Mouse (Mus musculus) cerebellum, postnatal 25 days (tissue): ENCODE data around the gene Kiss1r.

Source experiments
- DNase-seq, 2 experiments: peaks; one replicate each; pipeline ENCODE4 v3.0.0; 2021; ENCODE audit warnings: mixed read lengths in 2 of 2

Gene Kiss1r

DNA sequence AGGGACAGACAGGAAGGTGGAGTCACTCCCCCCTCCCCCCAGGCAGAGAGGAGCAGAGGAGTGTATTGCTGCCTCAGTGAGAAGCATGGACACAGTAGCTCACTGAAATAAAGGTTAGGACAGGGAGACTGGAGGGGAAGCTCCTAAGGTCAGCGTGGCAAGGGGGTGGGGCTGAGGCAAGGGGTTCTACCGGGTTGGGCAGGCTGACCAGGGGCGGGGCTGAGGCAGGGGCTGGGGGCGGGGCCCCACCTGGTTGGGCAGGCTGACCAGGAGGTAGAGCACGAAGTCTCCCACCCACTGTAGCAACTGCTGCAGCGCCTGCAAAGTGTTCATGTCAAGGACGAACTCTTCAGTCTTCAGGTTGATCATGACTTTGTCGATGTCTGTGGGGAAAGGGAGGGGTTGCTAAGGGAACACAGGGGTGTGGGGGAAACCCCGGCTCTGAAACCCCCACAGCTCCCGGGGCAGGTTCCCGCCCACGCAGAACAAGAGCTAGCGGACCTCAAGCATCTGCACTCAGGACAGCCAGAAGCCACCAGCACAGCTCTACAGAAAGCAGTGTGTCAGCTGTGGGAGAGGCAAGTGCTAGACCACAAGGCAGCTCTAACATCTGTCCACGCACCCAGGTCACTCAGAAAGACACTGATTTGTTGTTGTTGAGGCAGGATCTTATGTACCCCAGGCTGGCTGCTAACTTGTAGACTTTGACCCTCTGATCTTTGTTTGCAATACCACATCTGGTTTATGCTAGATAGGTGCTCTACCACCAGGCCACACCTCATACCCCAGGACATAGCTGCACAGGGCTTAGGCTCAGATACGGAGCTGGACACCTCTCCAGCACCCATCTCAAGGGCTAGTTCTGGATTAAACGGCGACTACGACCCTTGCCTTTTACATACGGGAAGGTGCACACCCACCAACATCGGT is 19.2 kb upstream of the Kiss1r start:
- peak in 1 of 2 experiments; percentile 11 for DNase-seq

DNA sequence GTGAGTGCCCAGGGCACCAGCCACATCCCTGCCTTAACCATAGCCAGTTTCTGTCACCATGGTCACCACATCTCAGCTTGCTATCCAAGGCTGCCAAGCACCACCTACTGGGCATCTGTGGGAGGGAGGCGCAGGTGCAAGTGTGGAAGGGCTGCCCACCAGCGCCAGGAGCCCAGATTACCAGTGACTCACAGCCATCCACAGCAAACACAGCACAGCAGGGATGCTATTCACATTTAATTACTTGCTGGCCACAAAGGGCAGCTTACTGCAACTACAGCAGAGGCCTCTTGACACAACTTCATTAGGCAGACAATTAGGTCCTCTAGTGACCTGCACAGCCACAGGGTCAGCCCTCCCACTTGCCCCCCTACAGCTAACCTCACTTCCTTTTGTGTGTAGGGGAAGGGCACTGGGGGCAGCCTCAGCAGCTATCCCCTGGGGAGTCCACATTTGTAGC is 15.8 kb upstream of the Kiss1r start:
- no peak for DNase-seq

DNA sequence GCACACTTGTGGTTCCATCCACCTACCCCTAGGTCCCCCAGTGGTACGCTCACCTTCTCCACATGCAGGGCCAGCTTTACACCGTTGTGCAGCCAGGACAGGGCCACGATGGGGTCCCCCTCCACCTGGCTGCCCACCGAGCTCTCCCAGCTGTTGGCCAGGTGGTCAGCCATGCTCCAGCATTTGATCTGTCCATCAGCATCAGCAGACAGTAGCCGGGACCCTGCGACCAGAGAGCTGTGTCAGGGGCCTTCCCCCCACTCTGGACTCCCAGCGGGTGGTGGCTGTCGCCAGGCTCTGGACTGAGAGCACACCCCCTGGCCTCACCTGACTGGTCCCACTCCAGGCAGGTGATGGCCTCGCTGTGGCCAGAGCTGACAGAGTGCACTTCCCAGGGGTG is 10.1 kb upstream of the Kiss1r start:
- DNase-seq: peak in 1 of 2 experiments; percentile 25

DNA sequence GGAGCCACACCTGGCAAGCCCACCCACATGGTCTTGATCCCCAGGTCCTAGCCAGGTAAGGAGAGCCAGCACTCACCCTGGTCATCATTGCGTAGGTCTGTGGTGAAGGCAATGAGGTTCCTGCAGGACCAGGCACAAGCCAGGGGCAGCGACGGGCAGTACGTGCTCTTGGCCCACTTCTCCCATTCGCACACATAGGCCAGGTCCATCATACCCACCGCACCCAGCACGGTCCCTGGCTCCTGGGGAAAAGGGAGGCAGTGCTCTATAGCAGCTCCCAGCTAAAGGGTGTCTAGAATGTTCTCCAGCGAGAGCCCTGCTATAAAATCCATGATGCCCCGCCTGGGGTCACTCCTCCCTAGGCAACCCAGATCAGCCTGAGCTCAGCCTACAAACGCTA is 9.4 kb upstream of the Kiss1r start:
- DNase-seq: peak in 1 of 2 experiments; percentile 24

DNA sequence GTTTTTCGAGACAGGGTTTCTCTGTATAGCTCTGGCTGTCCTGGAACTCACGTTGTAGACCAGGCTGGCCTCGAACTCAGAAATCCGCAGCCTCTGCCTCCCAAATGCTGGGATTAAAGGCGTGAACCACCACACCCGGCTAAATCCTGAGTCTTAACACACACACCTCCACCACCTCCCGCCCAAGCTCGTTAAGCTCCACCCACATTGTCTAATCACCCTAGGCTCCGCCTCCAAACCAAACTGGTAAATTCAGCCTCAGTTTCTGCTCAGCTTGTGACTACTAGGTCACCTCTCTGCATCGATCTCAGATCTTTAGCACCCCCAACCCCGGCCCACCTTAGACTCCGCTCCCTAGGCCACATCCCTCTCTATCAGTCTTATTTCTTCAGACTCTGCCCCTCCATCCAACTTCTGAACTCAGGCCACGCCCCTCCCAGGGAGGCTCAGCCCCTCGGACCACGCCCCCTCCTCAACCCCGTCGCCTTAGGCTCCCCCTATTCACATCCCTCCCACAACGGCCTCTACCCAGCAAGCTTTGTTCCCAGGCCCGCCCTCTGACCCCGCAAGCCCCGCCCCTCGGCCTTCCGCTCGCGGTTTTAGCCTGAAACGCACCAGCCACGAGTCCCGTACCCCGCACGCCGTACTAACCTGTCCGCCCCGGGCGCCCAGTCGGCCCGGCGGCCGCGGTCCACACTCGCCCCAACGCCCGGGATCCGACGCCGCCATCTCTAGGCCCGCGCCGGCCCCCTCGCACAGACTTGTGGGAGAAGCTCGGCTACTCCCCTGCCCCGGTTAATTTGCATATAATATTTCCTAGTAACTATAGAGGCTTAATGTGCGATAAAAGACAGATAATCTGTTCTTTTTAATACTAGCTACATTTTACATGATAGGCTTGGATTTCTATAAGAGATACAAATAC is 8.3 kb upstream of the Kiss1r start, which contains the start of gene Med16:
Gene Med16 (minus strand): TSS at position 757 of the 925 bp plus-strand sequence.
- DNase-seq: peak; percentile 96 to 97

DNA sequence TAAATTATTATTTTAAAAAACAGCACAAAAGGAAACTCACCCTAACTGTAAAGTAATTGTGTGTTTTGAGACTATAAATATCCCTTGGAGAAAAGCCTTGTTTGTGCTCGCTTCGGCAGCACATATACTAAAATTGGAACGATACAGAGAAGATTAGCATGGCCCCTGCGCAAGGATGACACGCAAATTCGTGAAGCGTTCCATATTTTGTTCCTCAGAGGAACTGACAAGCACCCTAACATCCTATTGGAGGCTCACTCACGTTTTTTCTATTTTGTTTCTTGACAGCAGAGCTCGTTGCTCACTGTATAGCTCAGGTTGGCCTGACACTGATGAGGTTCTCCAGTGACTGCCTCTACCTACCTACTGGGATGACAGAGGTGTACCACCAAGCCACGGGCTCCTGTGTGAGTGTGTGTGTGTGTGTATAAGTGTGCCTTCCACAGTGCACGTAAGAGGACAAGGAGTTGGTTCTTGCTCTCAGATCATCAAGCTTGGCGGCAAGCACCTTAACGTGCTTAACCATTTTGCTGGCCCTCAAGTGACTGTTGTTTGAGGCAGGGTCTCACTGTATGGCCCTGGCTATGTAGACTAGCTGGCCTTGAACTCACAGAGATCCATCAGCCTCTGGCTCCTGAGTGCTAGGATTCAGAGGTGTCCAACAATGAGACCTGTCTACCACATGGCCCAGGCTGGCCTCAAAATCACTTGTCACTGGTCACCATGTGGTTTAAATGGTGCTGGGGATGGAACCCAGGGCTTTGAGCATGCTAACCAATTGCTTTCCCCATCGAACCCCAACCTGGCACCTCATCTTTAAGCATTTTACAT is 7.5 kb upstream of the Kiss1r start:
- peak; percentile 40 to 65 for DNase-seq

DNA sequence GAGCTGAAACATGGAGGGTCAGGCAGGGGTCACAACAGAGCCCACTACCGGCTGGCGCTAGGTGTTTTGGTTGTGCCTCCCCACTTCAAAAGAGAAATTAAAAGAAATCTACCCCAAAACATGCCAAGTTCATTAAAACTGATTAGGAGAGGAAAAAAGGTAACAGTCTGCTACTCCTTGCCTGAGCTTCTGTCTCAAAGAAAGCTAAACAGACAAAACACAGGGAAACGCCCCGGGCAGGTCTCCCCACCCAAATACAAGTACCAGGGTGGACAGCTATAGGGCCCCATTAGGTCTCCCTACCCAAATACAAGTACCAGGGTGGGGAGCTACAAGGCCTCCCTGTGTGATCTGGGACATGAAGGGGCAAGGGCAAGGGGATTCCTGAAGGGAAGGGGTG is 6.2 kb upstream of the Kiss1r start, which contains the start of gene Gm26602:
Gene Gm26602 (plus strand): TSS at position 301 of the 400 bp plus-strand sequence.
- no peak for DNase-seq

DNA sequence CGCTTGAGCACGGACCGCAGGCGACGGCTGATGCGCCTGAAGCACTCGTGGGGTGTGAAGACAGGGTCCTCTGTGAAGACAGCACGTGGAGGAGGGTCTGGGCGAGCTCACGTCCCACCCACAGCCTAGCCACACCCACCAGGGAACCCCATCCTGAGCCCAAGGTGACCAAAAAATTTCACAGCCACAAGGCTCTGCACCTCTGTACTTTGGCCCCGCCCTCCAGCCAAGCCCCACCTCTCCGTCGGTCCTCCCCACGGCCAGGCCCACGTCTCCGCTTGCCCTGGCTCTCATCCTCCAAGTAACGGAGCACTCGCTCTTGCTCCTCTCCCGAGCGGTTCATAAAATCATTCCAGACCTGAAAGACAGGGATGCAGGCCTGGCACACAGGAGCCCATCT is 4.4 kb upstream of the Kiss1r start:
- no peak for DNase-seq

DNA sequence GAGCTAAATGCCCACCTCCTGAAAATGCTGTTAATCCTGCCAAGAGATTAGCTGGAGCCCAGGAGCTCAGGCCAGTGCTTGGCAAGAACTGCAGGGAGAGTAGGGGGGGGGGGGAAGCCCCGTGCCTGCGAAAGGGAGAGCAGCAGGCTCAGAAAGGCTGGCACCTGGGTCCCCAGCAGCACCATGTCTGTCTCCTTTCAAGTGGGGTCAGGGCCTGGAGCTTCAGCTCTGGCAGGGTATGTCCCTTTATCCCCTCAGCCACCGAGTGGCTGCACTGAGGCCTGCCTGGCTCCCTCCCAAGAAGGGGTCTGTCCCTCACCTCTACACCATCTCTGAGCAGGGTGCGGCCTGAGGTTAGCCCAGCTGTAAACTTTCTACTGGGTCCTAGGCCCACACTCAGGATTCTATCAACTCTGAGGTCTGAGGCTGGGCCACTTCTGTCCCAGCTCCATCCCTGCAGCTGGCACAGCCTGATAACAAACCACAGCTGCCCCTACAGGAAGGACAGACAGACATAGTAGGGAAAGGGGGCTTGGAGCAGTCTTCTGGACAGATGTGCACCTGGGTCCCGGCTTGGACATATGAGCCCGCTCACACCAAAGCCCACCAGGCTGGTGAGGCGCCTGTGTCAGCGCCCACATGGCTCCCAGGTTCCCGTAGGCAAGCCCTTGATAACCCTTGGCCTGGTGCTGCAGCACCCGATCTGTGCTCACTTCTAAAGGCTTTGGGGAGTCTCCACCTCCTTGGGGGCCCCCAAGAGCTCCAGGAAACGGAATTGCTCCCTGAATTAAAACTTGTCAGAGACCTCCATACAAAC is 2.4 kb upstream of the Kiss1r start:
- no peak for DNase-seq

DNA sequence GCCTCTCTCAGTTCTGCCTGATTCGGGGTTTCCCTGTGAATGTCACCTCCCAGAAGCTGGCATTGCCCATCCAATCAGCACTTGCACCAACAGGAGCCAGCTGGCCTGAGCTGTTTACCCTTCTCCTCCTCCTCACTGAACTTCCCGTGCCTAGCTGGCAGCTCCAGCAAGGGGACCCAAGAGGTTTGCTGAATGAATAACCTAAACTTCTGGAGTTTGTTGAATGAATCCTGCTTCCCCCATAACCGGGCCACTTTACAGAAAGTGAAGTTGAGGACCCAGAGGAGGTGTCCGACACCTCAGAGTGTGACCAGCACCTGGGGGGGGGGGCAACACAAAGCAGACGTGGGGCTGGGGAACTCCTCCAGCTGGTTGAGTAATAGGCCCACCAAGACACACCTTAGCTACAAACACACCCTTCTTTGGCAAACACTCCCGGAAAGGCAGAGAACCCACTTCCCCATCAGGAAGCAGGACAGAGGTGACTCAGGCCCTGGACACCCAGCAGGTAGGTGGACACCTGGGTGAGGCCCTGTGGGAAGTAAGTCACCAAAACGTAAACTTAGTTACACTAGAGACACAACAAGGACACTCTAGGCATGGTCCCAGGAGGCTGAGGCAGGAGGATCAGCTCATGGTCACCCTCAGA is 1.7 kb upstream of the Kiss1r start:
- DNase-seq: no peak

DNA sequence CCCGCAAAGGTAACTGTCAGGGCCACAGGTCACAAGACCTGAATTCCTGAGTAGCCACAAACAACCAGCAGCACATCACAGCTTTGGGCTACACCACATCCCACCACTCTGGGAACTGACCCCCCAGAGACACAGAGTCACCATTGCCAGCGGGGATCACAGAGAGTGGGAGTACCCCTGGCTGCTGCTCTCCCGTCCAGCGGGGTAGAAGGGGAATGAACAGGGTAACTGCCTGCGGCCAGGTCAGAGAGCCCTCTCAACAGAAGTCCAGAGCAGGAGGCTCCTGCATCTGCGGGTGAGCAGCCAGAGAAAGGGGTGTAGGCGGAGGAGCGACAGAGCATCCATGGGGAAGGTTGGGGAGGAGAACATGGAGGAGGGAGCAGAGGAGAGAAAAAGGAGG is 690 bp upstream of the Kiss1r start:
- peak in 1 of 2 experiments; percentile 40 for DNase-seq

DNA sequence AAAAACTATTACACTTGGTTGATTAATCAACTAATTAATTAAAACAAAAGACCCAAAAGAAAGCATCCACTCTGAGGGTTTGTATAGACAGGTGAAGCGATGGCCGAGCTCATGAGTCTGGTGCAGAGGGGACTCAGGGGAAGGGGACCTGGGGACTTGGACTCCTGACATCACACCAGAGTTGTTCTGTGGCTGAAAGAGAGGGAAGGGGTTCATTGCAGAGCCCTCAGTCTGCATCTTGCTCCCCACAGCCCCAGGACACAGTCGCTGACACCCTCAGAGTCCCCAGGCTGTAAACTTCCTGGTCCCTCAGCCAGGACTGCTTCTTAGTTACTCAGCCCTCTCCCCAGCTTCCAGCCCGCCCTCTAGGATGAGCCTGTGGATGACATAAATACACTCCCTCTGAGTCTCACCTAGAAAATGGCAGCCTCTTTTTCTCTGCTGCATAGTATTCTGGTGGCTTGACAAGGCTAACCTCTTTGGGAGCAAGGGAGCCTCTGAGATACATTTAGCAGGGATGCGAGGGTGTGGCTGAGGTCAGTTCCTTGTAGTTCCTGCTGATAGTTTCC is 845 bp downstream of the Kiss1r start:
- DNase-seq: no peak

DNA sequence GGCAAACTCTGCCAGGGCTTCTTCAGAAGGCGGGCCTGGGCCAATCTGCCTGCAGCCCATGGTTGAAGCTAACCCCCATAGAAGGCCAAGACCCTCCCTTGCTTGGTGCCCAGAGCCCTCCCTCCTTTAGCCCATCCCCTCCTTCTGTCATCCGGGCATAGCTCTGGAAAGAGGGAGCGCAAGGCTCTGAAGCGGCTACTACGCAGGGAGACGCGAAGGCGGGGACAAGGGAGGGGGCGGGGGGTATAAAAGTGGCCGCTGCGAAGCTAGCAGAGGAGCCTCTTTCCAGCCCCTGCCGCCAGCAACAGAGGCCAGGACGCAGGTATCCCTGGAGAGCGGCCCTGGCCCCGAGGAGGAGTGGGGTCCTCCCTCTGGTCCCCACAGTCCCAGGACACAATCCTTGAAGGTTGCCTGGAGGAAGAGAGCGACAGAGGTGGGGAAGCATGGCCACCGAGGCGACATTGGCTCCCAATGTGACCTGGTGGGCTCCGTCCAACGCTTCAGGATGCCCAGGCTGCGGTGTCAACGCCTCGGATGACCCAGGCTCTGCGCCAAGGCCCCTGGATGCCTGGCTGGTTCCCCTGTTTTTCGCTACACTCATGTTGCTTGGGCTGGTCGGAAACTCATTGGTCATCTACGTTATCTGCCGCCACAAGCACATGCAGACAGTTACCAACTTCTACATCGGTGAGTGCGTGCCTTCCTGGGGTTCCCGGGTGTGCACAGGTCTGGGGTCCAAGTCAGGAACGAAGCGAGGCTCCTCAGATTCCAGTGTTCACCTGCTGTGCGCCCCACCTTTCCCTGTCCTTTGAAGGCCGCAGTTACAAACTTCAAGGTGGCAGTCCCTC is 1.7 kb downstream of the Kiss1r start:
- peak in 1 of 2 experiments; percentile 18 for DNase-seq

DNA sequence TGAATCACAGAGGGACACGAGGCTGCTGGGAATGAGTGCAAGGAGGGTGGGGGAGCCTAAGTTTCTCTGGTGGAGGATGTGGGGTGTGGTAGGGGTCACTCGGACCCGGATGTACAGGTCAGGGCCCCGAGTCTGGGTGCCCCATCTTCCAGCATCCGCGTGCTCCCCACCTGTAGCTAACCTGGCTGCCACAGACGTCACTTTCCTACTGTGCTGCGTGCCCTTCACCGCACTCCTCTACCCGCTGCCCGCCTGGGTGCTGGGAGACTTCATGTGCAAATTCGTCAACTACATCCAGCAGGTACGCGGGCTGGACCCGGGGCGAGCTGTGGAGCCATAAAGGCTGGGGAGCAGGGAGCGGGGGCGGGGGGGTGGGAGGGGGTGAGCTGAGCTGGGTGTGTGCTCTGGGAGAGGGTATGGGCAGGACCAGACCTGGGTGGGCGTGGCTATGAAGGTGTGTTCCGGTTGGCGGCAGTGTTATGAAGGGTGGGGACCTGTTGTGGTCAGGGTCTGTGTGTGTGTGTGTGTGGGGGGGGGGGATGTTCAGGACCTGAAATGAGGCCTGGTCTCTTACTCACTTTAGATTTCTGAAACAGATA is 2.6 kb downstream of the Kiss1r start:
- no peak for DNase-seq

DNA sequence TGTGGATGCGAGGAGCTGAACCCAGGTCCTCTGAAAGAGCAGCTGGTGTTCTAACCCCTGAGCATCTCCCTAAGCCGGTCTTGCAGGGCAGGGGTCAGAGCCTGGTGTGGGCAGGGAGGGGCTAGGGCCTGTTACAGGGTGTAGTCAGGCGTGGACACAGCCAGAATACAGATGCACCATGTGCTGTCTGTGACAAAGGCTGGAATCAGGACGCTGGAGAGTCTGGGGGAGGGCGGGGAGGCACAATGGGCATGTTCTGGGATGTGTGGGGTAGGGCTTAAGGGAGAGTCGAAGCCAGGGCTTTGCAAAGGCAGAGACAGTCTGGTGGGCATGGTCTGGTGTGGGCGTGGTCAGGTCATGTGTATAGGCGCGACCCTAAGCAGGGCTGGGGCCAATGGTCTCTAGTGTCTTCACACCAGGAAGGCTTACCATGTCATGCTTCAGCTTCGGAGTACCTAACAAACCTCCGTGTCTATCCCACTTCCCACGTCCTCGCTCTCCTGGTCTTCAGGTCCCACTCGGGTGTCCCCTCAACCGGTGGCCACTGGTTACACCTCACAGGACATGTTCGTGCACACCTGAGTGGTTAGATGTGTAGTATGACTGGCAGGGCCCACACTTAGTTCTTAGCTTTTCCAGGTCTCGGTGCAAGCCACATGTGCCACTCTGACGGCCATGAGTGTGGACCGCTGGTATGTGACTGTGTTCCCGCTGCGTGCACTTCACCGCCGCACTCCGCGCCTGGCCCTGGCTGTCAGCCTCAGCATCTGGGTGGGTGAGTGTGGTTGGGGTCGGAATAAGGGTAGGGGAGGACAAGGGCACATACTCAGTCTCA is 3.5 kb downstream of the Kiss1r start:
- peak in 1 of 2 experiments; percentile 14 for DNase-seq

DNA sequence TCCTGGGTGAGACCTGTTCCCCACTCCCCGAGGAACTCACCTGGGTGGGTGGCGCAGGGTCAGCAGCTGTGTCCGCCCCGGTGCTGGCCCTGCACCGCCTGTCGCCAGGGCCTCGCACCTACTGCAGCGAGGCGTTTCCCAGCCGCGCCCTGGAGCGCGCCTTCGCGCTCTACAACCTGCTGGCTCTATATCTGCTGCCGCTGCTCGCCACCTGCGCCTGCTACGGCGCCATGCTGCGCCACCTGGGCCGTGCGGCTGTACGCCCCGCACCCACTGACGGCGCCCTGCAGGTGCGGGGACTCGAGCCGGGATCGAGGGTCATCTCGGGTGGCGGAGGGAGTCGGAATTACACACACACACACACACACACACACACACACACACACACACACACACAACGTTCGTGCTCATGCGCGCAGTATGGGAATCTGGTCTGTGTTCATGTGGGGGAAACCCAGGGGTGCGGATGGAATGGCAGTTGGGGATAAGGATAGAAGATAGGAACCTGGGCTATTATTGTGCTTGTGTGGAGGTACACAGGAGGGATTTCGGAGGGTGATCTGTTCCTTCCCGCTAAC is 4.3 kb downstream of the Kiss1r start, which contains the start of gene R3hdm4:
Gene R3hdm4 (minus strand): TSS at position 251 of the 578 bp plus-strand sequence.
- peak in 1 of 2 experiments; percentile 35 for DNase-seq

DNA sequence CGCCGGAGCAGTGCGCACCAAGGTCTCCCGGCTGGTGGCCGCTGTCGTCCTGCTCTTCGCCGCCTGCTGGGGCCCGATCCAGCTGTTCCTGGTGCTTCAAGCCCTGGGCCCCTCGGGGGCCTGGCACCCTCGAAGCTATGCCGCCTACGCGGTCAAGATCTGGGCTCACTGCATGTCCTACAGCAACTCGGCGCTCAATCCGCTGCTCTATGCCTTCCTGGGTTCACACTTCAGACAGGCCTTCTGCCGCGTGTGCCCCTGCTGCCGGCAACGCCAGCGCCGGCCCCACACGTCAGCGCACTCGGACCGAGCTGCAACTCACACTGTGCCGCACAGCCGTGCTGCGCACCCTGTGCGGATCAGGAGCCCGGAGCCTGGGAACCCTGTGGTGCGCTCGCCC is 4.8 kb downstream of the Kiss1r start:
- peak; percentile 50 to 52 for DNase-seq
